Mouse (Mus musculus) cerebellum, adult 2 months (tissue): ENCODE data around the gene Bcl11b.

Experiments used
- CTCF ChIP-seq: fragments of 200-500 bp; IDR thresholded peaks from 2 replicates; pipeline ENCODE4 v1.5.1; 2011; ENCODE audit warnings: low read depth, mild to moderate bottlenecking, control low read depth, low read length, moderate library complexity, borderline replicate concordance; ENCODE audit not compliant: insufficient read depth
- POLR2A ChIP-seq: fragments of 200-500 bp; IDR thresholded peaks from 2 replicates; pipeline ENCODE4 v1.6.1; 2011; ENCODE audit warnings: low read length, control low read depth, borderline replicate concordance; ENCODE audit not compliant: insufficient read depth

DNA sequence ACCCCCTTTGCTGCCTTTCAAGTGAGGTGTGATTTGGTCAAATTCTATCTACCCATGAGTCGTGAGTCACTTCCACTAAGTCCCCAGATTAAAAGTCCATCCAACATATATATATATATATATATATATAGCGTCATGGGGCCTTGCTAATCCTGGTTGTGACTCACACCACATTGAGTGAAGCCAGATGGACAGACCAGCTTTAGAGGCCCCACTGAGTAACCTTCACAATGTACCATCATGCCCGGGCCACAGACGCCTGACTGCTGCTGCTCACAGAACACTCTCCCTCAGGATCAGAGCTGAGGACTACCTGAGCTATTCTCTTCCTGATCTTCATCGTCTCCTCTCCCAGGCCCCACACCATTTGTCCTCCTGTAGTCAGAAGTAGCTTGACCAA lies 115.4 kb downstream of the Bcl11b start:
- no peak for TF ChIP-seq CTCF
- no peak for TF ChIP-seq POLR2A
